10 mouse cellular contexts compared by ENCODE assay signal in the genomic region with DNA sequence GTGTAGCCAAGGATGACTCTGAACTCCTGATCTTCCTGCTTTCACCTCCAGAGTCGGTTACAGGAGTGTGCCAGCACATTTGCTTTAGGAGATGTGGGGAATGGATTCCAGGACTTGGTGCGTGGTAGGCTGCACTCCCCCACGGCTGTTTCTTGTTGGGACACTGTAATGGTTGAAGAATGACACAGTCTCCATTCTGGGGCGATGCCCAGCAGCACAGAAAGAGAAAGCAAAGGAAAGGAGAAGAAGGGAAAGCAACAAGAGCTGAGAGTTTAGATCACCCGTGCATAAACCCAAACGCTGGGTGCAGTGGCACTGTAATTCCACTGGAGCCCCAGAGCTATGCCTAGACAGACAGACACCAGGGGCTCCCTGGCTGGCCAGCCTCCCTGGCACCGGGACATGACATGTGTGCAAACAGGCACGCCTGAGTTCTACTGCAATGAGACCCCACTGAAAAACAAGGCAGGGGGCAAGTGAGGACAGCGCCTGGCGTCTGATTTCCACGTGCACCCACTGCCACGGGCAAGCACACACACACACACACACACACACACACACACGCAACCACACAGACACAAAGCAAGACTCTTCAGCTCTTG.
DNase-seq lines count a peak whose midpoint lies in the region; ATAC-seq lines count a peak whose summit lies in the region.
"Had no signal": no experiment of that assay in that cellular context is flagged by ENCODE, and none has a peak within 500 bp of the region (broad histone marks: within the 10 kb centered on the region; RNA-seq: fewer than 3 reads in every experiment).

No protein-coding gene starts in this region.

- no peak for ATAC-seq in forebrain, embryonic 11.5 days (replicated peaks; ENCODE audit: low FRiP score)
- no peak for ATAC-seq in kidney, embryonic 15.5 days (replicated peaks; ENCODE audit: low FRiP score)
- no peak for ATAC-seq in intestine, embryonic 14.5 days (replicated peaks; ENCODE audit: low FRiP score, low TSS enrichment, low read depth)

- no peaks in the 10 kb centered on the region for H3K9me3 ChIP-seq in forebrain, embryonic 10.5 days
- H3K9me3 ChIP-seq in forebrain, embryonic 11.5 days (ENCODE audit: control insufficient read depth, low read length), result no peaks in the 10 kb centered on the region
- H3K9me3 ChIP-seq in kidney, embryonic 15.5 days (replicated peaks), result no peaks in the 10 kb centered on the region
- H3K9me3 ChIP-seq in intestine, embryonic 14.5 days (ENCODE audit: control insufficient read depth, low read length), result no peaks in the 10 kb centered on the region
- H3K9me3 ChIP-seq: megakaryocyte, embryonic 14.5 days had no signal

- DNase-seq in forebrain, embryonic 10.5 days (ENCODE audit: extremely low spot score, low spot score), result no peak
- DNase-seq in forebrain, embryonic 11.5 days (ENCODE audit: low spot score), result no peak
- no peak for DNase-seq in kidney, adult 8-10 months
- peak; percentile 8 for DNase-seq in 3T3-L1 (ENCODE audit: low read depth, low spot score)
- no peak for DNase-seq in intestine, embryonic 14.5 days (ENCODE audit: low spot score)
- no peak for DNase-seq in adrenal gland, postnatal 10 days
- DNase-seq in thymus, postnatal 0 days (ENCODE audit: low spot score), result no peak
- DNase-seq: kidney, adult 18-20 months had no signal

- H3K27ac ChIP-seq in forebrain, embryonic 10.5 days, result peak overlapping the region; percentile 44; the same call in 1 of the 2 replicates
- H3K27ac ChIP-seq in forebrain, embryonic 11.5 days (ENCODE audit: low read depth, low read length), result no peak overlapping the region
- peak overlapping the region; percentile 72 for H3K27ac ChIP-seq in kidney, embryonic 15.5 days
- peak overlapping the region; percentile 80; the same call in 1 of the 2 replicates for H3K27ac ChIP-seq in intestine, embryonic 14.5 days (ENCODE audit: low read depth)

- H3K4me2 ChIP-seq in forebrain, embryonic 11.5 days (ENCODE audit: low read depth, low read length, severe bottlenecking), result no peak overlapping the region
- H3K4me2 ChIP-seq in kidney, embryonic 15.5 days, result no peak overlapping the region
- no peak overlapping the region for H3K4me2 ChIP-seq in intestine, embryonic 14.5 days (ENCODE audit: low read length)

- peaks cover 36% of the 10 kb centered on the region for H3K36me3 ChIP-seq in forebrain, embryonic 10.5 days (replicated peaks)
- no peaks in the 10 kb centered on the region for H3K36me3 ChIP-seq in forebrain, embryonic 11.5 days (ENCODE audit: control insufficient read depth, insufficient read depth, low read length)
- H3K36me3 ChIP-seq in kidney, embryonic 15.5 days, result no peaks in the 10 kb centered on the region
- H3K36me3 ChIP-seq in intestine, embryonic 14.5 days (ENCODE audit: control insufficient read depth, insufficient read depth, low read length), result no peaks in the 10 kb centered on the region

- peaks cover 86% of the 10 kb centered on the region for H3K4me1 ChIP-seq in forebrain, embryonic 10.5 days
- H3K4me1 ChIP-seq in forebrain, embryonic 11.5 days (replicated peaks; ENCODE audit: control insufficient read depth, insufficient read depth, low read length), result peaks cover 47% of the 10 kb centered on the region
- peaks cover 77% of the 10 kb centered on the region for H3K4me1 ChIP-seq in kidney, embryonic 15.5 days
- H3K4me1 ChIP-seq in intestine, embryonic 14.5 days (replicated peaks; ENCODE audit: control insufficient read depth, insufficient read depth, low read length), result peaks cover 42% of the 10 kb centered on the region

- H3K9ac ChIP-seq in forebrain, embryonic 11.5 days (ENCODE audit: low read length), result no peak overlapping the region
- H3K9ac ChIP-seq in kidney, embryonic 15.5 days, result no peak overlapping the region
- no peak overlapping the region for H3K9ac ChIP-seq in intestine, embryonic 14.5 days (ENCODE audit: low read length)

- H3K4me3 ChIP-seq in forebrain, embryonic 10.5 days, result no peak overlapping the region
- no peak overlapping the region for H3K4me3 ChIP-seq in forebrain, embryonic 11.5 days (ENCODE audit: low read depth, low read length)
- H3K4me3 ChIP-seq in kidney, embryonic 15.5 days (replicated peaks), result no peak overlapping the region
- no peak overlapping the region for H3K4me3 ChIP-seq in intestine, embryonic 14.5 days (ENCODE audit: low read depth, low read length)
- H3K4me3 ChIP-seq: megakaryocyte, embryonic 14.5 days had no signal

- H3K27me3 ChIP-seq in forebrain, embryonic 10.5 days (ENCODE audit: poor library complexity, severe bottlenecking), result no peaks in the 10 kb centered on the region
- H3K27me3 ChIP-seq in forebrain, embryonic 11.5 days (ENCODE audit: control insufficient read depth, insufficient read depth, low read length), result no peaks in the 10 kb centered on the region
- no peaks in the 10 kb centered on the region for H3K27me3 ChIP-seq in kidney, embryonic 15.5 days
- H3K27me3 ChIP-seq in intestine, embryonic 14.5 days (replicated peaks; ENCODE audit: control insufficient read depth, insufficient read depth, low read length), result no peaks in the 10 kb centered on the region

- WGBS in forebrain, embryonic 10.5 days, result 86% methylated on average over 13 of the region's 13 CpGs
- WGBS in forebrain, embryonic 11.5 days, result 86% methylated on average over 13 of the region's 13 CpGs
- 60% methylated on average over 13 of the region's 13 CpGs for WGBS in kidney, embryonic 15.5 days
- WGBS in intestine, embryonic 14.5 days, result 68% methylated on average over 13 of the region's 13 CpGs
